Mouse (Mus musculus): ENCODE measurements around the gene Auts2. TPM values are rescaled to one million over a fixed set of nuclear protein-coding genes. Genes with fewer than 3 reads are reported as not detected.
A peak's percentile ranks its signal among the peaks of the same experiment; 100 is the strongest.

Gene Auts2
- polyA plus RNA-seq, 1 experiment from 2014 or later: 97.2 TPM

GRCm38 (mm10) chr5:131458700-131459099, 1084.4 kb downstream of the Auts2 start:
- Histone ChIP-seq H3K4me3 (replicated peaks; ENCODE audit: low read length) (no peak overlapping the region), H3K4me1 (replicated peaks; ENCODE audit: control insufficient read depth, insufficient read depth, low read length) (peaks cover 48% of the 10 kb centered on the region), H3K27me3 (replicated peaks; ENCODE audit: control insufficient read depth, insufficient read depth, low read length) (no peaks in the 10 kb centered on the region), H3K36me3 (ENCODE audit: control insufficient read depth, insufficient read depth) (peaks cover 16% of the 10 kb centered on the region), H3K9ac (replicated peaks; ENCODE audit: low read depth, low read length) (no peak overlapping the region), H3K4me2 (ENCODE audit: low read length) (no peak overlapping the region), H3K9me3 (ENCODE audit: control insufficient read depth, low read length) (no peaks in the 10 kb centered on the region), H3K27ac (ENCODE audit: low read length) (peak overlapping the region; percentile 62)
- ATAC-seq: no peak
- 37% methylated on average over 6 of the region's 6 CpGs for WGBS

GRCm38 (mm10) chr5:131457999-131458398, 1085.1 kb downstream of the Auts2 start:
- WGBS: 20% methylated on average over 7 of the region's 7 CpGs
- H3K9ac ChIP-seq (replicated peaks; ENCODE audit: low read depth, low read length): no peak overlapping the region
- H3K27me3 ChIP-seq (replicated peaks; ENCODE audit: control insufficient read depth, insufficient read depth, low read length): no peaks in the 10 kb centered on the region
- H3K4me2 ChIP-seq (ENCODE audit: low read length): no peak overlapping the region
- no peaks in the 10 kb centered on the region for H3K9me3 ChIP-seq (ENCODE audit: control insufficient read depth, low read length)
- peaks cover 41% of the 10 kb centered on the region for H3K4me1 ChIP-seq (replicated peaks; ENCODE audit: control insufficient read depth, insufficient read depth, low read length)
- H3K27ac ChIP-seq (ENCODE audit: low read length): peak overlapping the region; percentile 68
- peak; percentile 87 for ATAC-seq
- H3K36me3 ChIP-seq (ENCODE audit: control insufficient read depth, insufficient read depth): peaks cover 16% of the 10 kb centered on the region
- H3K4me3 ChIP-seq (replicated peaks; ENCODE audit: low read length): no peak overlapping the region

- Histone ChIP-seq H3K9ac (replicated peaks; ENCODE audit: low read depth, low read length) (no peak overlapping the region), H3K4me2 (ENCODE audit: low read length) (no peak overlapping the region), H3K4me3 (replicated peaks; ENCODE audit: low read length) (no peak overlapping the region), H3K4me1 (replicated peaks; ENCODE audit: control insufficient read depth, insufficient read depth, low read length) (no peaks in the 10 kb centered on the region), H3K27ac (ENCODE audit: low read length) (no peak overlapping the region), H3K27me3 (replicated peaks; ENCODE audit: control insufficient read depth, insufficient read depth, low read length) (no peaks in the 10 kb centered on the region), H3K9me3 (ENCODE audit: control insufficient read depth, low read length) (no peaks in the 10 kb centered on the region), H3K36me3 (ENCODE audit: control insufficient read depth, insufficient read depth) (peaks cover 57% of the 10 kb centered on the region)
- no peak for ATAC-seq
- 83% methylated on average over 7 of the region's 7 CpGs for WGBS
Measured at GRCm38 (mm10) chr5:131449181-131449868, 1093.8 kb downstream of the Auts2 start.

- peak; percentile 54; the same call in 1 of the 2 replicates for ATAC-seq
- H3K36me3 ChIP-seq (ENCODE audit: control insufficient read depth, insufficient read depth): peaks cover 27% of the 10 kb centered on the region
- WGBS: 48% methylated on average over 10 of the region's 10 CpGs
- no peak overlapping the region for H3K4me2 ChIP-seq (ENCODE audit: low read length)
- H3K27ac ChIP-seq (ENCODE audit: low read length): peak overlapping the region; percentile 56
- peaks cover 9% of the 10 kb centered on the region for H3K4me1 ChIP-seq (replicated peaks; ENCODE audit: control insufficient read depth, insufficient read depth, low read length)
- H3K27me3 ChIP-seq (replicated peaks; ENCODE audit: control insufficient read depth, insufficient read depth, low read length): no peaks in the 10 kb centered on the region
- no peak overlapping the region for H3K9ac ChIP-seq (replicated peaks; ENCODE audit: low read depth, low read length)
- no peak overlapping the region for H3K4me3 ChIP-seq (replicated peaks; ENCODE audit: low read length)
- H3K9me3 ChIP-seq (ENCODE audit: control insufficient read depth, low read length): no peaks in the 10 kb centered on the region
Measured at GRCm38 (mm10) chr5:131435239-131435876, 1107.8 kb downstream of the Auts2 start.

- Histone ChIP-seq H3K4me2 (ENCODE audit: low read length) (no peak overlapping the region), H3K4me3 (replicated peaks; ENCODE audit: low read length) (no peak overlapping the region), H3K27me3 (replicated peaks; ENCODE audit: control insufficient read depth, insufficient read depth, low read length) (no peaks in the 10 kb centered on the region), H3K9ac (replicated peaks; ENCODE audit: low read depth, low read length) (no peak overlapping the region), H3K4me1 (replicated peaks; ENCODE audit: control insufficient read depth, insufficient read depth, low read length) (peaks cover 9% of the 10 kb centered on the region), H3K36me3 (ENCODE audit: control insufficient read depth, insufficient read depth) (peaks cover 8% of the 10 kb centered on the region), H3K27ac (ENCODE audit: low read length) (no peak overlapping the region), H3K9me3 (ENCODE audit: control insufficient read depth, low read length) (no peaks in the 10 kb centered on the region)
- 87% methylated on average over 4 of the region's 4 CpGs for WGBS
- ATAC-seq: no peak
Measured at GRCm38 (mm10) chr5:131433291-131433690, 1109.9 kb downstream of the Auts2 start.

- H3K27ac ChIP-seq (ENCODE audit: low read length): no peak overlapping the region
- peaks cover 3% of the 10 kb centered on the region; the same call in 1 of the 2 replicates for H3K36me3 ChIP-seq (ENCODE audit: control insufficient read depth, insufficient read depth)
- peaks cover 9% of the 10 kb centered on the region for H3K4me1 ChIP-seq (replicated peaks; ENCODE audit: control insufficient read depth, insufficient read depth, low read length)
- ATAC-seq: no peak
- no peak overlapping the region for H3K9ac ChIP-seq (replicated peaks; ENCODE audit: low read depth, low read length)
- H3K4me2 ChIP-seq (ENCODE audit: low read length): no peak overlapping the region
- 87% methylated on average over 7 of the region's 7 CpGs for WGBS
- no peak overlapping the region for H3K4me3 ChIP-seq (replicated peaks; ENCODE audit: low read length)
- no peaks in the 10 kb centered on the region for H3K27me3 ChIP-seq (replicated peaks; ENCODE audit: control insufficient read depth, insufficient read depth, low read length)
- no peaks in the 10 kb centered on the region for H3K9me3 ChIP-seq (ENCODE audit: control insufficient read depth, low read length)
Measured at GRCm38 (mm10) chr5:131431896-131432295, 1111.2 kb downstream of the Auts2 start.

GRCm38 (mm10) chr5:131430109-131430508, 1113.0 kb downstream of the Auts2 start:
- Histone ChIP-seq H3K4me2 (ENCODE audit: low read length) (no peak overlapping the region), H3K27me3 (replicated peaks; ENCODE audit: control insufficient read depth, insufficient read depth, low read length) (no peaks in the 10 kb centered on the region), H3K4me3 (replicated peaks; ENCODE audit: low read length) (no peak overlapping the region), H3K9me3 (ENCODE audit: control insufficient read depth, low read length) (no peaks in the 10 kb centered on the region), H3K36me3 (ENCODE audit: control insufficient read depth, insufficient read depth) (no peaks in the 10 kb centered on the region), H3K27ac (ENCODE audit: low read length) (no peak overlapping the region), H3K4me1 (replicated peaks; ENCODE audit: control insufficient read depth, insufficient read depth, low read length) (no peaks in the 10 kb centered on the region; the same call in 1 of the 2 replicates), H3K9ac (replicated peaks; ENCODE audit: low read depth, low read length) (no peak overlapping the region)
- no peak; the same call in 1 of the 2 replicates for ATAC-seq
- WGBS: 28% methylated on average over 8 of the region's 8 CpGs

GRCm38 (mm10) chr5:131429563-131429962, 1113.6 kb downstream of the Auts2 start:
- ATAC-seq: peak; percentile 13; the same call in 1 of the 2 replicates

GRCm38 (mm10) chr5:131427734-131428413, 1115.3 kb downstream of the Auts2 start:
- Histone ChIP-seq H3K4me1 (replicated peaks; ENCODE audit: control insufficient read depth, insufficient read depth, low read length) (no peaks in the 10 kb centered on the region), H3K4me3 (replicated peaks; ENCODE audit: low read length) (no peak overlapping the region), H3K27ac (ENCODE audit: low read length) (no peak overlapping the region), H3K4me2 (ENCODE audit: low read length) (no peak overlapping the region), H3K9ac (replicated peaks; ENCODE audit: low read depth, low read length) (no peak overlapping the region), H3K9me3 (ENCODE audit: control insufficient read depth, low read length) (no peaks in the 10 kb centered on the region; the same call in 1 of the 2 replicates), H3K27me3 (replicated peaks; ENCODE audit: control insufficient read depth, insufficient read depth, low read length) (no peaks in the 10 kb centered on the region), H3K36me3 (ENCODE audit: control insufficient read depth, insufficient read depth) (no peaks in the 10 kb centered on the region)
- WGBS: 27% methylated on average over 11 of the region's 11 CpGs
- ATAC-seq: peak; percentile 63; the same call in 1 of the 2 replicates

More at GRCm38 (mm10) chr5:131429563-131429962, 1113.6 kb downstream of the Auts2 start:
- Histone ChIP-seq H3K9me3 (ENCODE audit: control insufficient read depth, low read length) (no peaks in the 10 kb centered on the region), H3K4me1 (replicated peaks; ENCODE audit: control insufficient read depth, insufficient read depth, low read length) (no peaks in the 10 kb centered on the region), H3K4me3 (replicated peaks; ENCODE audit: low read length) (no peak overlapping the region), H3K27ac (ENCODE audit: low read length) (no peak overlapping the region), H3K27me3 (replicated peaks; ENCODE audit: control insufficient read depth, insufficient read depth, low read length) (no peaks in the 10 kb centered on the region), H3K4me2 (ENCODE audit: low read length) (no peak overlapping the region), H3K9ac (replicated peaks; ENCODE audit: low read depth, low read length) (no peak overlapping the region), H3K36me3 (ENCODE audit: control insufficient read depth, insufficient read depth) (no peaks in the 10 kb centered on the region)
- WGBS: 61% methylated on average over 6 of the region's 6 CpGs
